Mouse (Mus musculus) G1E (cell line): ENCODE measurements at regions not wholly inside any gene's neighbourhood (a gene's known extent, or its start where the extent isn't known, plus 50 kb on each side); places are given as distances from the start of the nearest gene placed in this dataset.

Source experiments
- ATAC-seq: 2 replicates; pipeline ENCODE4 v1.8.0; 2016; ENCODE audit warnings: mild to moderate bottlenecking; ENCODE audit not compliant: insufficient number of reproducible peaks, poor library complexity, low FRiP score, severe bottlenecking; ENCODE audit errors: extremely low read depth
- DNase-seq: peaks from one replicate; pipeline ENCODE4 v3.0.0; 2012; ENCODE audit warnings: low spot score
- H3K27me3 ChIP-seq: 2 replicates; pipeline ENCODE4 v1.6.1; 2012; ENCODE audit warnings: mild to moderate bottlenecking, low read length, inconsistent platforms; ENCODE audit not compliant: insufficient read depth
- H3K36me3 ChIP-seq: replicated peaks from 2 replicates; pipeline ENCODE3; 2012; ENCODE audit warnings: mild to moderate bottlenecking, inconsistent platforms
- H3K4me1 ChIP-seq: 2 replicates; pipeline ENCODE4 v1.6.1; 2012; ENCODE audit warnings: low read depth, low read length, inconsistent platforms, mixed read lengths; ENCODE audit not compliant: insufficient read depth
- H3K4me3 ChIP-seq: 2 replicates; pipeline ENCODE4 v1.5.1; 2012; ENCODE audit warnings: low read depth, mild to moderate bottlenecking, inconsistent platforms, low read length, moderate library complexity, mixed read lengths
- H3K9me3 ChIP-seq: replicated peaks from 2 replicates; pipeline ENCODE4 v1.6.1; 2012; ENCODE audit warnings: inconsistent platforms
- CTCF ChIP-seq: IDR thresholded peaks from 2 replicates; pipeline ENCODE4 v1.5.1; 2012; ENCODE audit warnings: low read depth, low read length, inconsistent platforms, mixed read lengths
- GATA1 ChIP-seq: IDR thresholded peaks from 2 replicates; pipeline ENCODE4 v1.6.1; 2012; ENCODE audit warnings: borderline replicate concordance, low read length, inconsistent platforms, mixed read lengths
- GATA2 ChIP-seq: IDR thresholded peaks from 2 replicates; pipeline ENCODE4 v1.6.1; 2012; ENCODE audit warnings: low read depth, low read length, inconsistent platforms, borderline replicate concordance
- POLR2AphosphoS5 ChIP-seq: IDR thresholded peaks from 2 replicates; pipeline ENCODE4 v1.6.1; 2012; ENCODE audit warnings: low read depth, low read length, inconsistent platforms; ENCODE audit not compliant: insufficient replicate concordance
- TAL1 ChIP-seq: conservative IDR thresholded peaks from 2 replicates; pipeline ENCODE4 v1.6.1; 2012; ENCODE audit warnings: low read depth, low read length, inconsistent platforms, mixed read lengths

GRCm38 (mm10) chr12:50943741-50944521, 295.0 kb upstream of the Prkd1 start:
- Histone ChIP-seq H3K27me3 (no peaks in the 10 kb centered on the region), H3K4me3 (no peak overlapping the region), H3K9me3 (peaks cover 7% of the 10 kb centered on the region), H3K36me3 (no peaks in the 10 kb centered on the region), H3K4me1 (no peaks in the 10 kb centered on the region)
- DNase-seq (no peak), ATAC-seq (no peak; the same call in 1 of the 2 replicates)
- TF ChIP-seq GATA1, result no peak
- TF ChIP-seq POLR2AphosphoS5, result no peak
- no peak for TF ChIP-seq CTCF

GRCm38 (mm10) chr12:50943340-50943739, 294.4 kb upstream of the Prkd1 start:
- no peak for TF ChIP-seq CTCF
- TF ChIP-seq GATA2, result no peak
- TF ChIP-seq GATA1, result no peak
- TF ChIP-seq POLR2AphosphoS5, result no peak
- no peak for TF ChIP-seq TAL1
- no peaks in the 10 kb centered on the region for H3K27me3 ChIP-seq
- ATAC-seq (no peak), DNase-seq (no peak)
- peaks cover 7% of the 10 kb centered on the region for H3K9me3 ChIP-seq
- no peak overlapping the region for H3K4me3 ChIP-seq
- no peaks in the 10 kb centered on the region for H3K4me1 ChIP-seq
- no peaks in the 10 kb centered on the region for H3K36me3 ChIP-seq

GRCm38 (mm10) chr12:50935516-50935915, 286.6 kb upstream of the Prkd1 start:
- Histone ChIP-seq H3K4me1 (no peaks in the 10 kb centered on the region), H3K4me3 (no peak overlapping the region), H3K27me3 (no peaks in the 10 kb centered on the region), H3K36me3 (no peaks in the 10 kb centered on the region), H3K9me3 (peaks cover 7% of the 10 kb centered on the region; the same call in 1 of the 2 replicates)
- TF ChIP-seq POLR2AphosphoS5, result no peak
- no peak for TF ChIP-seq GATA2
- no peak for TF ChIP-seq GATA1
- no peak for TF ChIP-seq TAL1
- no peak for TF ChIP-seq CTCF
- DNase-seq (no peak), ATAC-seq (no peak)

- Histone ChIP-seq H3K27me3 (no peaks in the 10 kb centered on the region), H3K4me3 (no peak overlapping the region), H3K4me1 (no peaks in the 10 kb centered on the region), H3K9me3 (peaks cover 2% of the 10 kb centered on the region; the same call in 1 of the 2 replicates), H3K36me3 (no peaks in the 10 kb centered on the region)
- TF ChIP-seq GATA1 (no peak), POLR2AphosphoS5 (no peak), GATA2 (no peak), CTCF (no peak), TAL1 (no peak)
- DNase-seq (no peak), ATAC-seq (no peak)
These were observed 283.6 kb upstream of the Prkd1 start for GRCm38 (mm10) chr12:50932496-50932895.

- Histone ChIP-seq H3K9me3 (peaks cover 6% of the 10 kb centered on the region; the same call in 1 of the 2 replicates), H3K4me1 (no peaks in the 10 kb centered on the region), H3K36me3 (no peaks in the 10 kb centered on the region), H3K27me3 (no peaks in the 10 kb centered on the region), H3K4me3 (no peak overlapping the region)
- no peak for ATAC-seq
- DNase-seq, result no peak
- TF ChIP-seq GATA2 (no peak), POLR2AphosphoS5 (no peak), CTCF (no peak), GATA1 (no peak)
These were observed 280.7 kb upstream of the Prkd1 start for GRCm38 (mm10) chr12:50929641-50930040.

- Histone ChIP-seq H3K4me1 (no peaks in the 10 kb centered on the region), H3K9me3 (peaks cover 4% of the 10 kb centered on the region; the same call in 1 of the 2 replicates), H3K36me3 (no peaks in the 10 kb centered on the region), H3K27me3 (no peaks in the 10 kb centered on the region), H3K4me3 (no peak overlapping the region)
- ATAC-seq (no peak), DNase-seq (no peak)
- TF ChIP-seq TAL1 (no peak), CTCF (no peak), POLR2AphosphoS5 (no peak), GATA2 (no peak), GATA1 (no peak)
These were observed 277.3 kb upstream of the Prkd1 start for GRCm38 (mm10) chr12:50926234-50926633.
